ENCODE assay signal across 11 mouse cellular contexts in genomic region chr1:34328606-34329005, GRCm38 (mm10).
"Had no signal": no experiment of that assay in that cellular context is flagged by ENCODE, and none has a peak within 500 bp of the region (broad histone marks: within the 10 kb centered on the region; RNA-seq: fewer than 3 reads in every experiment).

No protein-coding gene starts in this region.

- H3K9ac ChIP-seq: liver, embryonic 15.5 days; midbrain, embryonic 13.5 days had no signal

- H3K4me2 ChIP-seq: liver, embryonic 11.5 days; liver, embryonic 15.5 days; midbrain, embryonic 13.5 days had no signal

- H3K4me1 ChIP-seq: limb, embryonic 10.5 days; liver, embryonic 15.5 days; midbrain, embryonic 13.5 days had no signal

- H3K27ac ChIP-seq: left cerebral cortex, adult 2 months; limb, embryonic 10.5 days; liver, embryonic 15.5 days; midbrain, embryonic 13.5 days had no signal

- H3K27me3 ChIP-seq: liver, embryonic 15.5 days; midbrain, embryonic 13.5 days had no signal

- H3K9me3 ChIP-seq: limb, embryonic 10.5 days; liver, embryonic 15.5 days; midbrain, embryonic 13.5 days had no signal

- DNase-seq: kidney, postnatal 25 days; lung, adult 2 months; lung, postnatal 36 days; thymus, adult 18-20 months; thymus, postnatal 25 days had no signal

- ATAC-seq: lung, postnatal 0 days; midbrain, embryonic 13.5 days had no signal

- H3K4me3 ChIP-seq: left cerebral cortex, adult 2 months; limb, embryonic 10.5 days; liver, embryonic 15.5 days; midbrain, embryonic 13.5 days had no signal

- H3K36me3 ChIP-seq: limb, embryonic 10.5 days; liver, embryonic 15.5 days; midbrain, embryonic 13.5 days had no signal
